Mouse (Mus musculus): ENCODE measurements around the gene Rhno1. TPM values are rescaled to one million over a fixed set of nuclear protein-coding genes. Genes with fewer than 3 reads are reported as not detected.

Gene Rhno1
- 86.4 and 122 TPM in 2 replicates for polyA plus RNA-seq (2012)

- no peak for TF ChIP-seq GATA1 (IDR thresholded peaks at IDR 0.05; ENCODE audit: low read length)
Observed at GRCm38 (mm10) chr6:128362381-128363006, at the start of gene Rhno1, which contains the start of gene Foxm1. Gene Rhno1 (minus strand): TSS chr6:128362911. Gene Foxm1 (plus strand): TSS chr6:128362967.

- no peak for TF ChIP-seq GATA1 (IDR thresholded peaks at IDR 0.05; ENCODE audit: low read length)
Observed at GRCm38 (mm10) chr6:128411115-128411514, 48.4 kb upstream of the Rhno1 start.

- TF ChIP-seq GATA1 (IDR thresholded peaks at IDR 0.05; ENCODE audit: low read length): no peak
Observed at GRCm38 (mm10) chr6:128410305-128410704, 47.6 kb upstream of the Rhno1 start.

- no peak for TF ChIP-seq GATA1 (IDR thresholded peaks at IDR 0.05; ENCODE audit: low read length)
Observed at GRCm38 (mm10) chr6:128408544-128409125, 45.9 kb upstream of the Rhno1 start.

- no peak for TF ChIP-seq GATA1 (IDR thresholded peaks at IDR 0.05; ENCODE audit: low read length)
Observed at GRCm38 (mm10) chr6:128404708-128405107, 42.0 kb upstream of the Rhno1 start.

- TF ChIP-seq GATA1 (IDR thresholded peaks at IDR 0.05; ENCODE audit: low read length): no peak
Observed at GRCm38 (mm10) chr6:128399421-128400185, 36.9 kb upstream of the Rhno1 start.

- TF ChIP-seq GATA1 (IDR thresholded peaks at IDR 0.05; ENCODE audit: low read length): no peak
Observed at GRCm38 (mm10) chr6:128398996-128399395, 36.3 kb upstream of the Rhno1 start, which contains the start of gene Nrip2. Gene Nrip2 (plus strand): TSS chr6:128399296.

GRCm38 (mm10) chr6:128397574-128398261 lies 35.0 kb upstream of the Rhno1 start:
- TF ChIP-seq GATA1 (IDR thresholded peaks at IDR 0.05; ENCODE audit: low read length): no peak

- TF ChIP-seq GATA1 (IDR thresholded peaks at IDR 0.05; ENCODE audit: low read length): no peak
Observed at GRCm38 (mm10) chr6:128390683-128391082, 28.0 kb upstream of the Rhno1 start.

GRCm38 (mm10) chr6:128389185-128389584 lies 26.5 kb upstream of the Rhno1 start:
- no peak for TF ChIP-seq GATA1 (IDR thresholded peaks at IDR 0.05; ENCODE audit: low read length)

GRCm38 (mm10) chr6:128385026-128385425 lies 22.3 kb upstream of the Rhno1 start:
- TF ChIP-seq GATA1 (IDR thresholded peaks at IDR 0.05; ENCODE audit: low read length): no peak

GRCm38 (mm10) chr6:128383752-128384151 lies 21.0 kb upstream of the Rhno1 start:
- TF ChIP-seq GATA1 (IDR thresholded peaks at IDR 0.05; ENCODE audit: low read length): no peak

- TF ChIP-seq GATA1 (IDR thresholded peaks at IDR 0.05; ENCODE audit: low read length): no peak
Observed at GRCm38 (mm10) chr6:128381254-128381653, 18.5 kb upstream of the Rhno1 start.

GRCm38 (mm10) chr6:128379636-128380035 lies 16.9 kb upstream of the Rhno1 start:
- no peak for TF ChIP-seq GATA1 (IDR thresholded peaks at IDR 0.05; ENCODE audit: low read length)

- TF ChIP-seq GATA1 (IDR thresholded peaks at IDR 0.05; ENCODE audit: low read length): no peak
Observed at GRCm38 (mm10) chr6:128376371-128377085, 13.8 kb upstream of the Rhno1 start.

Data from G1E-ER4 (cell line).